Mouse (Mus musculus) inflammation-experienced regulatory T-cells, adult 6 months (primary cell): ENCODE measurements around the gene Fli1. TPM values are rescaled to one million over a fixed set of nuclear protein-coding genes. Genes with fewer than 3 reads are reported as not detected.

Experiments
- ATAC-seq: one replicate; pipeline ENCODE4 v1.8.0; 2017
- polyA plus RNA-seq, 3 experiments: library from polyadenylated mRNA; unstranded; fragments of 100-300 nt; shearing (Covaris generic); gene quantifications; one replicate each; pipeline ENCODE4 v1.2.1; 2017

Gene Fli1
- polyA plus RNA-seq: 100 to 1,000 TPM; 101 to 137 (median 110) TPM

DNA sequence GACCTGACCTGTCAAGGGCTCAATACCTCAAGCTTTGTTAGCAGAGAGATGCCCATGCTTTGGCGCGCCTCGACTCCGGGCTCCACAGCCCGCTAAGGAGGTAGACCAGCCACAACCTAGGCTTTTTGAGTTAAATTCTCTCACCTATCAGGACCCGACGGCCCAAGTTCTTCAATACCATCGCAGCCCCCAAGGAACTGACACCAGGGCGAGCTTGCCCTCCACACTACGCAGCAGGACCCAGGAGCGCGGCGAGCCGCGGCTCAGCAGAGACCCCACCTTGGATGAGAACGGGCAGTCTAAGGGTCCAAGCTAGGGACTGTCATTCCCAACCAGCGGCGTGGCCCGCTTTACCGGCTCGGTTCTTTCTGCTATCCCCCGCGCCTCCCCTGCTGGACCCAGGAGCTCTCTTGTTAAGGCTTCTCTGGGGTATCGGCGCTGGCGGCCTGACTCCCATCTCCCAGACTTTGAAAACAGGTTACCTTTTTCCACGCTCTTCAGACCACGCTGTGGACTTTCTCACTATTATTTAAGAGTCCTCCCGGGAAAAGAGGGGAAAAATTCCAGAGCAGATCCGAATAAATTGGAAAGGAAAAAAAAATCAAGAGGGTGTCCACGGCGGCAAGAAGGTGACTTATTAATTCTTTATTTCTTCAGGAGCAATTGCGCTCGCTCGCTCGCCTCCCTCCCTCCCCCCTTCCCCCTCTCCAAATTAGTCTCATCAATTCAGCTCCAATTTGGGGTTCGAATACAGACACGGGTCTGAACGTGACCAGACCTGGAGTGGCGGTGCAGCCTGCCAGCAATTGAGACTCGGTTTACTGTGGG lies at the start of gene Fli1:
Gene Fli1 (minus strand): TSS at position 650 of the 828 bp plus-strand sequence.
- ATAC-seq: no peak

- peak; percentile 63 for ATAC-seq
Measured at GRCm38 (mm10) chr9:32591732-32592582, 49.3 kb upstream of the Fli1 start.

DNA sequence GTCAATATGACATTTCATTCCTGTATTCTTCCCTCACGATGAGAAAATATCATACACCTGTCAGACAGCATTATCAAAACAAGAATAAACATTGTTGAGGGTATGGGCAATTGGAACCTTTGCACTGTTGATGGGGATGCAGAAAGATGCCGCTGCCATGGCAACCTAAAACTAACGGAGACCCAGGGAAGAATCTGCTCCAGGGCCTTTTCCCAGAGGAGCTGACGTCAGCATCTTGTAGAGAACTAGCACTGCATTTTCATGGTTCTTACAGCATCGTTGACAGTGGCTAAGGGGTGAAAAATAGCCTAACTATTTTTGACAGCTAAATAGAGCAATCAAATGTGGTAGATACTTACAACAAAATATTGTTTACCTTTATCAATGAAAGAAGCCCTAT lies 47.9 kb upstream of the Fli1 start:
- ATAC-seq: no peak

DNA sequence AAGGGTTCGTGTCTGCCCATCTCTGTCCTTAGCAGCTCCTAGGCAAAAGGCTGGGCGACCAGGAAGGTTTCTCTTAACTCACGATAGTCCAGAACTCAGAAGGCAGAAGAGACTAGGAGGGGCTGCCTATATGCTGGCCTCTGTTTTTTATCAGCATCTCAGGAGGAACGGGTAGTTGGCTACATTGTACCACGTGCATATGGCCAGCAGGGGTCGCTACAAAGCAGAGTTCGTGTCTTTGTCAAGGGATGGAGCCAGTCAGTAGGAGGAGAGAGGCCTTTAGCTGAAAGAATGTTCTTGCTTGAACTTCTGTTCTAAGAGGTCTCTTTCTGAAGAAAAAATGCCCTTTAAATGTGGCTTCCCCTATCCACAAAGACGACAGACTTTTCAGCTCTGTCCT lies 47.2 kb upstream of the Fli1 start:
- peak; percentile 34 for ATAC-seq

- ATAC-seq: no peak
Measured at GRCm38 (mm10) chr9:32585357-32585756, 42.7 kb upstream of the Fli1 start.

DNA sequence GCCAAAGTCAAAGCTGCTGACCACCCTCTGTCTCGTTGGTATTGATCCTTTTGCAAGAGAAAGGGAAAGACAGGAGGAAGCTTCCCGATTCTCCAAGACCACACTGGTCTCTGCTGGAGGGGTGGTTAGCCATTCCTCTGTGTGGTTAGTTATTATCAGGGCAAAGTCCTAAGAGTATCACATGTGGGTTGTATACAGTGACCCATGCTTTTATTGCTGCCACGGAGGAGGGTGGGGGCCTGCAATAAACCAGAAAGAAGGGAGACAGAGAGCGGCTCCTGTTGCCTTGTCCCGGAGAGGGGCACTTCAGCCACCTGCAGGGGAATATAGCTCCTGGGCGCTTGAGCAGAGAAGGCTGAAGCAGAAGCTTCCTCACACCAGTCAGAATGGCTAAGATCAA lies 41.2 kb upstream of the Fli1 start:
- ATAC-seq: no peak

DNA sequence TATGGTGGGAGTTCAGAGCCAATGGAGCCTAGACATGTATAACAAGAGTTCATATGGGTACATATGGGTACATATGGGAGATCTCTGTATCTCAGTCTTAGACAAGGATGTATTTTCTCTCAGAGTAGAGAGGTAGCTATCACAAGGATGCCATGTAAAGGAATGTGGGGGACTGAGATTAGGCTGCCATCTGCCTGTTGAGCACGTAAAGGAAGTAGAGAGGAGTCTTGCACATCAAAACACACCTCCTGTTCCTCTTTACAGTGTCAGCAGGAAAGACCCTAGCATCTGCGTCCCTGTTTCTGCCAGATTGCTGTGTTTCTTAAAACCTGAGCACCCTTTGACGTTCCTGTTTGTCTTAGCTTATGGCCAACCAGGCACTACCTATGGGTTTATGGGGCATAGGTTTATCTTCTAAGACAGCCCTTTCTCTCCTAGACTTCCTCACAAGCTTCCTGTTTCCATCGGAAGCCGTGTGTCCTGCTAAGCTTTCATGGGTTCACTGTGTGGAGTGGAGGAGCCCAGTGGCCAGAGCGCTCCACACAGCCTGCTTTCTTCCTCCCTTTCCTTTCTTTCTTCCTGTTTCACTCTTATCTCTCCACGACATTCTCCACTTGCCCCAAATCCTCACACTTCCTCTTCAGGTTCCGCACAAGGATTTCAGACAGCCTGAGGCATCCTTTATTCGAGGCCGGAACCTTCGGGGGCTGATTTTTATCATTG lies 39.4 kb upstream of the Fli1 start:
- peak; percentile 73 for ATAC-seq

DNA sequence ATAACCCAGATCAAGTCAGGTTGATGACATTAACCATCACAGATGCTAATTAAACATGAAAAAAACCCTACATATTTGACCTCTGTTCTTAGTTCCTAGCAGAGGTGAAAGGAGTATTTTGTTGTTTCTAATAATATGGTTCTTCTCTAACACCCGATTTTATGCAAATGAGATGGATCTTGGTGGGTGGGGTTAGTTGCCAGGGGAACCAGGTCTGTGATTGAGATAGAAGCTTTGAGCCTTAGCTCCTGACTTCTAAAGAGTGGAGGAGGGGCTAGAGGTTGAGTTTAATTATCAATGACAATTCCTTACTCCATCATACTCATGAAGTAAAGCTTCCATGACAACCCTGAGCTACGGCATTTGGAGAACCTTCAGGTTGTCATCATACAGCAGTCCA lies 35.8 kb upstream of the Fli1 start:
- ATAC-seq: no peak

DNA sequence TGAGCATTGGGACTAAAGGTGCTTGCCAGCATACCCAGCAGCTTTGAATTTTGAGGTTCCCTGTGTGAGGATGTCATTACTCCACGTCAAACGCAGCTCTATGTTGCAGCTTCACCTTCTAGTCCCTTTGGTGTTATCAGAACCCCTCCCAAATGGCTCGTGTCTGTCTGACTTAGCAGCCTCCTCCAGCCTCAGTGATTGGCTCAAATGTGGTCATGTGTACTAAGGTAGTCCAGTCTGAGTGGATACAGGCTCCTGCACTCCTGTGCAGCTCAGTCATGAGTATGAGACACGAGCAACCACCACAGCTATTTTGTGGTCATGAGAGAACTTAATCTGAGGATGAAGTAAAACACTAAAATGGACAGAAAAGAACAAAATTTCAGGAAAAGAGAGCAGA lies 31.0 kb upstream of the Fli1 start:
- no peak for ATAC-seq

- ATAC-seq: no peak
Measured at GRCm38 (mm10) chr9:32571676-32572075, 29.0 kb upstream of the Fli1 start.

- ATAC-seq: peak; percentile 98
Measured at GRCm38 (mm10) chr9:32570547-32570946, 27.9 kb upstream of the Fli1 start.

- ATAC-seq: no peak
Measured at GRCm38 (mm10) chr9:32569261-32569660, 26.6 kb upstream of the Fli1 start.

GRCm38 (mm10) chr9:32567603-32568002 lies 24.9 kb upstream of the Fli1 start:
- ATAC-seq: no peak

- ATAC-seq: no peak
Measured at GRCm38 (mm10) chr9:32565309-32565708, 22.6 kb upstream of the Fli1 start.

DNA sequence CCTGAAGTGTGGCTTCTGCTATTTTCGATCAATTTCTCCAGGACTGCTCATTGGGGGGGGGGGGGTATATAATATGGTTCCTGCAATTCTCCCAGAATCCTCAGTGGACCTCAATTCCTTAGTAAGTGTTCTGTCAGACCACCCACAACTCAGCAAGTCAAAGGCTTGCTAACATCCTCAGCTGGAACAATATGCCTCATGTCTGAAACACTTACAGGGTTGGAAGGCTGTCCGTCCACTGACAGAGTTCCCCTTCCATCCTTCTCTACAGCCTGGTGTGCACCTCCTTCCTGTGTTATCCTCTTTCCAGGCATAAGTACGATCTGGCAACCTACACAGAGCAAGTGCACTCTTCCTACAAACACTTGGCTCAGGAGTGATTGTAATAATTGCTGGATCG lies 20.2 kb upstream of the Fli1 start:
- ATAC-seq: no peak

GRCm38 (mm10) chr9:32562409-32562808 lies 19.7 kb upstream of the Fli1 start:
- ATAC-seq: peak; percentile 54

- no peak for ATAC-seq
Measured at GRCm38 (mm10) chr9:32561190-32561890, 18.7 kb upstream of the Fli1 start.

DNA sequence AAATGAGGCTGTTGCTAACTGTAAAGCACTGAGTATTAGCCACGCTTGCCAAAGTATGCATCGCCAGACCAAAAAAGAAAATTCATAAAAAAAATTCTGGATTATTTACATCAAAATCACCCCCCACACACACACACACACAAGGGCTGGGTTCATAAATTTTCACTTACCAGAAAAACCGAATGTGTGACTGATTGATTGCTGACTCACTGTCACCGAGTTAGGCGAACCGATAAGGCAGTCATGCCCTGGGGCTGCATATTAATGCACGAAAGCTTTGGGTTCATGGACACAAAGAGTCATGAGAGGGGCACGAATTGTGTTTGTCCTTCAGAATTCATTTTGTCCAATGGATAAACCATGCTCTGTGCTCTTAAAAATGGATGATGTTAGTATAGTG lies 17.2 kb upstream of the Fli1 start:
- ATAC-seq: no peak

GRCm38 (mm10) chr9:32559454-32559853 lies 16.8 kb upstream of the Fli1 start:
- no peak for ATAC-seq

DNA sequence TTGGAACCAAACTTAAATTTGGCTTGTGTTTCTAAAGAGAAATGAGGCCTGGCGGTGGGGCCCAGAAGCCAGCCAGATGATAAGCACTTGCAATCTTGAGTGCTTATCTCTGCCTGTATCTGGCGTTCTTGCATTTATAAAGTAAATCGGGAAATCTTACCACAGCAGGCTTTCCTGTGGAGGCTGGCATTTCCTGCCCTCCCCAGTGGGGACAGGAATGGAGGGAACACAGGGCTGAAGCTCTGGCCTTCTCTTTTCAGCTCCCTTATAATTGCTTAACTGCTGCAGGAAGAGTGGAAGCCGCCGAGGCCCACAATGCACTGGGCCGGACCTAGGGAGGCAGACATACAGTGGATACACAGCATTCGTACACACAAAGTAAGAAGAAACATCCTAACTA lies 13.7 kb upstream of the Fli1 start:
- ATAC-seq: no peak

DNA sequence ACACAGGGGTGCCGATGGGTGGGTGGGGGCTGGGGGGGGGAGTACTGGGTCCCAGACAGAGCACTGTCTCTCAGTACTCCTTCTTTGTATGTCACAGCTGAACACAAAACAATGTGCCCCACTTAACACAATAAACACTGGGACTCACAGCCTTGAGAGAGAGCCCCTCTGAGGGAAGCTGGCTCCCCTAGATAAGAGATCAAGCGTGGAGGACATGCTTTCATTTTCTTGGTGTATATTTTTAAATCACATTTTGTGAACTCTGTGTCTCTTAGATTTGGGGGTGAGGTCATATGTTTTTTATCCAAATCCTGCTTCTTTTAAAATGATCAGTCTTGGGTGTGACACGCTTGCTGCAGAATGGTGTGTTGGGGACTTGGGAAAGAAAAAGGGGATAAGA lies 12.6 kb upstream of the Fli1 start:
- no peak for ATAC-seq

DNA sequence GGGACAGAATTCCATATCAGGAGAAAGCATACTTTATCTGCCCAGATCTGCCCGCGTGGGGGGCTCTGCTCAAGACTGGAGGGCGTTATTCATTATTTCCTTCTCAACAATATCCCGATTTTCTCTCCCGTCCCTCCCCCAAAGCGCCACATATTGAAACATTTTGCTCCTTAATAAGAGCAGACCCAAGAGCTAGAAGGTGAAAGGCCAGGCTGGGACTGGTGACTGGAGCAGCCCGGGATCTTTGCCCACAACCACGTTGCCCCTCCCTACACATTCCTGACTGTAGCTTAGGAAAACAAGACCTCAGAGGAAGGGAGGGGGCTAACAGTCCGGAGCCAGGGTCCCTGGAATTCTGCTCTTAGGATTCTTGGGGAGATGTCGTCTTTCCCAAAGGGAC lies 7.9 kb upstream of the Fli1 start:
- ATAC-seq: no peak
